Mouse (Mus musculus): ENCODE measurements around the gene Fus.

GRCm38 (mm10) chr7:127935748-127936159 lies 31.5 kb upstream of the Fus start:
- TF ChIP-seq CTCF (IDR thresholded peaks at IDR 0.05) (no peak), EP300 (IDR thresholded peaks at IDR 0.05) (no peak)

All from lung, postnatal 0 days (tissue).